Mouse (Mus musculus) thymus, postnatal 14 days (tissue): Measurements from ENCODE around the gene Wdfy2.
"Not testable (repeated sequence)": the region's sequence is repeated elsewhere in the genome, so short reads cannot be mapped to it uniquely, and the experiment has no call there.

Experiments used
- DNase-seq: peaks from one replicate; pipeline ENCODE4 v3.0.0; 2021

Wdfy2 gene

DNA sequence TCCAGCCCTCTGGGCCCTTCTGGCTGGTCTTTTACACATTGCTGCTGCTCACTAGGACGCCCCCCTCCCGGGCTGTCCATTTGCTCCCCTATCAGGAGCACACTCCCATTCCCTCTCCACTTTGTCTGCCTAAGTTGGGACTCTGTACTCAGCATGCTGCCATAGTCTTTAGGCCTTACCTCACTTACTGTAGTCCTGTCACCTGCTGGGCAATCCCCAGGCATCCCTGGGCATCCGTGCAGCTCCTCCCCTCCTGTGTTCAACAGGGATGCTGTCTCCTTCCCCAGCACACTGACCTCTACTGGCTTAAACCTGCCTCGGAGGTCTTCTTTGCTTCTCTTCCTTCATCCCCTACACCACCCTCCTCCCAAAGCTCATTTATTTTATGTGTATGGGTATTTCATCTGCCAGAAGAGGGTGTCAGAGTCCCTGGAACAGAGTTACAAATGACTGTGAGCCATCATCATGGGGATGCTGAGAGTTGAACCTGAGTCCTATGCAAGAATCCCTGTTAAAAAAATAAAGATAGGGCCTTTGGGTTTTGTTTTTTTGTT, 44.7 kb downstream of the Wdfy2 start:
- peak; percentile 50 for DNase-seq

DNA sequence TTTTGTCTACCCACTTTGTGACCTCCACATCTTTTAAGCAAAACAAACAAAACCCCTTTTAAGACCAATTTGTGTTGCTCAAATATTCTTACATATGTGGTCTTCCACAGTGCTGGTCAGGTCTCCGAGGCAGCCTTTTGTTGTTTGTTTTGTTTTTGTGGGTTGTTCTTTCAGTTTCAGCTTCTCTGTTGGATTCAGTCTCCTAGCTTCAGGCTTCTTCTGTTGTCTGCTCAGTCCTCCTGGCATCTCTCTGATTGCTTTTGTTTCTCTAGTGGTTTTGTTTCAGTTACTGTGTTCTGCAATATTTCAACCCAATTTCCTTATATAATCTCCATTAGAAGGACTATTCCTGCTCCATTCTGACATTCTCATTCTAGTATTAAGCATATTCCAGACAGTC, 46.1 kb downstream of the Wdfy2 start:
- no peak for DNase-seq

DNA sequence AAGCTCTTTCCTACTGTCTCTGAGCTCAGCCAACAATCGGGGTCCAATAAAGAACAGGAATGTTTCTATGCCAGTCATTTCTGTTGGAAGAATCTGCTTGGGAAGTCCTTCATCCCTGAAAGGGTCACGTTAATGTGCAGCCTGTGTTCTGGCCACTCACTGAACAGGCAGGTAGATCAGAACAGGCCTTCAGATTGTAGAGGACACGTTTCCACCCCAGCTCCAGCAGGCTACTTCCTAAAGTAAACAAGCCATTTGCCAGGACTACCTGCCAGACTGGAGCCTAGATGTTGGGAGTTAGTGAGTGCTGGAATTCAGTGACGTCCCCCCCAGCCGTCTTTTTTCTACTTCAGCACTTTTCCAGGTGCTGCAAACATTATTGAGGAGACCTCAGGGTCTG, 46.7 kb downstream of the Wdfy2 start:
- no peak for DNase-seq

DNA sequence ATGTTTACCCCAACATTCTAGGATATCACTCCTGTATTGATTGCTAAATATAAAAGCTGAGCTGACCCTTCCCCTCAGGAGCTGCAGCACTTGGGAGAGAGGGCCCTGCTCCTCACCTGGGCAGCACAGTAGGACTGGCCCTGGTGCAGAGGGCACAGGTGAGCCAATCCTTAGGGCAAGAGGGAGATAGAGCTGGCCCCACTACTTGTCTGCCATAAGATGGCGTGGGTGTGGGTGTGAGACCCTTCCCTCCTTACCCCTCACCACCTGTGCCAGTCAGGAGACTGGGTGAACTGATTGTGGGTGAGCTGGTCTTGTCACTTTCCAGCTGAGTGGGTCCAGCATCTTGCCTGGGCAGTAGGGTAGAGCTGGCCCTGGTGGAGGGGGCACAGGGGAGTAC, 47.2 kb downstream of the Wdfy2 start:
- no peak for DNase-seq

DNA sequence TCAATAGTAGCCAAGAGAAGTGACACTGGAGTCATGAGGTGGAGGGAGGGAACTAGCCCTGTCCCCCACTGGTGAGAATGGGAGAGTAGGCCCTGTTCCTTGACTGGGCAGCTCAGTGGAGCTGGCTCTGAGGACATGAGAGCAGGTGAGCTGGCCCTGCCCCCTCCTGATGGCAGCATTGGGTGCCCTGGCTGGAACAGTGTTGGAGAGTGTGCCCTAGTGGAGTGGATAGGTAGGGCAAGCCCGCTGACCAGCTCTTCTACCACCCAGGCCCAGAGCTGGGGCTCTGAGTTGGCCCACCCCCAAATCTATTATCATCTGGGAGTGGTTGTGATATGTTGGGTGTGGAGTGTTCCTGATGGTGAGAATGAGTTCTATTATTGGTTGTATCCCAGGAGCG, 47.7 kb downstream of the Wdfy2 start:
- no peak for DNase-seq

DNA sequence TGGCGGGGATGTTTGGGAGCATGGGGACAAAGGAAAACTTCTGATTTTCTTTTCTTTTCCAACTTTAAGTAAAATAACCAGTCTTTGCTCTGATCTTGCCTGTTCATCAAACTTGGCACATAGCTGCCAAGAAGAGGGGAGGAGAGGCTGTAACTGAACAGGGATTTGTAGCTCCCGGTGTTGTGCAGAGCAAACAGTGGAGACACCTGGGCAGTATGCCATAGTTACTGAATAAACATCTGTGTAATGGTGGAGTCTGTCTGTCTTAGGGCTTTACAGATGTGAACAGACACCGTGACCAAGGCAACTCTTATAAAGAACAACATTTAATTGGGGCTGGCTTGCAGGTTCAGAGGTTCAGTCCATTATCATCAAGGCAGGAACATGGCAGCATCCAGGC, 53.9 kb downstream of the Wdfy2 start:
- no peak for DNase-seq

DNA sequence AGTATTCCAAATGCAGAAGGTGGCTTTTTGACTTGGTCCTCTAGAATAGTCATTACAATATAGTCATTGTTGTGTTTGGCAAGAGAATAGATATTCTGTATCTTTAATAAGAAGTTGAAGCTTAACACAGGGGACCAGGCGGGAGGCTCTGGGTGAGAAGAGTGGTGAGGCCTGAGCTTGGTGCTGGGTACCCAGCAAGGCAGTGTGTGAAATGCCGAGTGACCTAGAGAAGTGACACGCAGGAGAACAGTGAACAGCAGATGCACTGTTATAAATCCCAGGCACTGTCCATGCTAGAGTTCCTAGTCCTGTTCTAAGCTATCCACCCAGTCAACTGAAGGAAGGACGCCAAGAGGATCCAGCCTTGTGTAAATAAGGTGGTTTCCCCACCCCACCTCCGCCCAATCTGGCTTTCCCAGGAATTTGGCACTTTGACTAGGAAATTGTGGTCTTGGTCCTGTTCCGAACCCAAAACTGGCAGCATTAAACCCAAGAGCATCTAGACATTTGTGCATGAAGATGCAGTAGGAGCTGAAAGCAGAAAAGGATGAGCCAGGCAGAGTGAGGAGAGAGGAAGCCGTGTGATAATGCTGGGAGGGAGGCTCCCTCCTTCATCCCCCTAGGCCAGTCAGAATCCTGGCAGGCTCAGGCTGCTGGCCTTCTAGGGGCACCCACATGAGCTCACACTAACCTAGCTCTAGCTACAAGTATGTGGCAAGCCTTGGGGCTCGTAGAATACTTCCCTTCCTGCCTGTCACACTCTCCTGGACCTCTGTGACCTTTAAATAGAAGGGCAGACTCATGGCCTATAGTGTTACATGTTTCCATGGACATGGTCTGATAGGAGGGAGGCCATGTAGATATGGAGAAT, 55.5 kb downstream of the Wdfy2 start:
- no peak for DNase-seq

DNA sequence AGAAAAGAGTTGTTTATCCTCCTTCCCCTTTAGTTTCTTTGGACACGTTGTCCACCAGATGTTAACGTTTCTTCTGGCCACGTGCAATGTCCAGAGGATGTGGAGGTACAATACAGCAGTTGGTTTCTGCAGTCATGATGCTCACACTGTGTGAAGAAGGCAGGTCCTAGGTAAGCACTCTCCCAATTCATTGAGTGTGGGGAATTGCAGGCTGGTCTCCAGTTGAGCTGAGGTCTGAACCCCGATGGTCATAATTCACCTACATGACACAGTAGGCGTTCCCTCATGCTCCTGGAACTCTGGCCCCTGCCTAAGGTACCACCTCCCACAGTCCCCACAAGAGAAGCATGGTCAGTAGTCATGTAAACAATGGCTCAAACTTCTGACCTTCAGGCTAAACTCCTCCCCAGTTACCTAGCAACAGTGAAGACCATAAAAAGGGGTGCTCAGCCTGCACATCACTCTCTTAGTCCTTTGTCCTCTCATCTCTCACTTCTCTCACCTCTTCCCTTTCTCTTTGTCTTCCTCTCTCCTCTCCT, 56.2 kb downstream of the Wdfy2 start:
- not testable (repeated sequence) for DNase-seq

DNA sequence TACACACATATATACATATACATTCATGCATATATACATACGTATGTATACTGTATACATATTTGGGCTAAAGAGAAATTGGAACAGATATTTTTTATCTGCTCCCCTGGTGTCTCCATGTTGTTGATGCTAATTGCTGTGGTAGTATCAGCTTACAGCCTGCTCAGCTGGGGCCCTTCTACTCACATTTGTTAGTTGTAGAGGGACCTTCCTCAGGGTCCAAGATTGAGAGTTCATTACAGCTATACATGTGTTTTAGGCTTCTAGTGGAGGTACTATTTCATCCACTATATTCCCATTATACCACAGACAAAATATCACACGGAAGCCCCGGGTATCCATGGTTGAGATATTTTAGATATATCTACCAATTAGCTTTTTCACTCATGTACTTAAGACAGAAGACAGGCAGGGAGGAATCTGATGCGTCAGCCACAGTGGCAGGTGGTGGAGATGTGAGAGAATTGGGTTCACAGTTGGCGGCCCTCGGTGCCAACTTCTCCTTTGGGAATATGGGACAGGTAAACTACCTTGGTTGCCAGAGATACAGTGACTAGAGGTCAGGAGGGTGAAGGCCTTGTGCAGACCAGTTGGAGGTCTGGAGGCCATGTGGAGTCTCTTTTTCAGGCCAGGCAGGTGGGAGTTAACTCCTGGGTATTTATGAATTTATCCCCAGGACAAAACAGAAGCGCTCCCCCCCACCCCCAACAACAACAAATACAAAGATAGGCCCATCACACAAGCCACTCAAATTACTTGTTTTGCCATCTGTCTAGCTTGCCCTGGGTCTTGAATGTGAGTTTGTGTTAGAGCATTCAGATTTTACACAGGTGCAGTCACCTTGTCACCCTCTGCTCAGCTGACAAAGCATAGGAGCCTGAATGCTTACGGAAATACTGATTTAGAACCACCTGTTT, 57.7 kb downstream of the Wdfy2 start:
- DNase-seq = no peak

DNA sequence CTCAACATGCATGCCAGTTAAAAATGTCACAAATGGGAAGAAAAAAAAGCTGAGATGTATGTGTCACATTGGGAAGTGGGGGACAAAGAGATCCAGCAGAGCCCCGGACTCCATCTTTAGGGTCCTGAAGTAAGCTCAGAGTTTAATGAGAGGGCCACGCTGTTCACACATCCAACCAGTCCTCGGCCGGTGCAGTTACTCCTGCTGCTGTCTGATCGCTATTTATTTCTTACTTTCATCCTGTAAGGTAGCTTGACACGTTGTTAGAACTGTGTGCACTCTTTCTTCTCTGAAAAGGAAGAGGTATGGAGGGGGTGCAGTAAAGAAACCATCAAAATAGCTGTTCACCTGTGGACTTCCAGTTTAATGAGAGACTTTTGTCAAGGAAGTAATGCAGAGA, 60.6 kb downstream of the Wdfy2 start:
- no peak for DNase-seq

DNA sequence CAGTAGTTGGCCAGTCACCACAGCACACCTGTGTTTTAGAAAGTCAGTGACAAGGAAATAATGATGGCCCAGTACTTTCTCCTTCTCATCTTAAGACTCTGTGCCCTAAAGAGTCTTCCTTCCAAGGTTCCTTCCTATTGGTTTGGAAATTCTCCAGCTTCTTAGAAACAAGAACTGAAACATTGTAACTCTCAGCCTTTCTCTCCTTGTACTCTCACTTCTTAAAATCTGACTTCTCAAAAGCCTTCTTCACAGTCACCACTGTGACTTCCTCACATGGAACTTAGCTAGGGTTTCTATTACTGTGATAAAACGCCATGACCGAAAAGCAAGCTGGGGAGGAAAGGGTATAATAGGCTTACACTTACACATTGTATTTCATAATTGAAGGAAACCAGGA, 70.4 kb downstream of the Wdfy2 start:
- DNase-seq = no peak

DNA sequence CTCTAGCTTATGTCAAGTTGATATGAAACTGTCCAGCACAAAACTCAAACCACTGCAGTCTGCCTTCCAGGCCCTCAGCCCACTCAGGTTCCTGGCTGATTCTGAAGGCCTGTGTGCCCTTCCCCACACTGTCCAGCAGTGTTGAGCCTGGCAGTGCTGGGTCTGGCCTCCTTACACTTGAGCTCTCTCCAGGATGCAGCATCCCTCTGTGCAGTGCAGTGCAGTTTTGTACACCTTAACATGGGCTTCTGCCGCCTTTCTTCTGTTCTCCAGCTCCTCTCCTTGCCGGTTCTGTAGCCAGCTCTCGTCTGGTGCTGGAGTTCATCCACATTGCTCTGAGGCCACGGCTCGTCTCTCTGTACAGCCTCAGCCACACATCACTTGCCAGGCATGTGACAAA, 71.1 kb downstream of the Wdfy2 start:
- no peak for DNase-seq

DNA sequence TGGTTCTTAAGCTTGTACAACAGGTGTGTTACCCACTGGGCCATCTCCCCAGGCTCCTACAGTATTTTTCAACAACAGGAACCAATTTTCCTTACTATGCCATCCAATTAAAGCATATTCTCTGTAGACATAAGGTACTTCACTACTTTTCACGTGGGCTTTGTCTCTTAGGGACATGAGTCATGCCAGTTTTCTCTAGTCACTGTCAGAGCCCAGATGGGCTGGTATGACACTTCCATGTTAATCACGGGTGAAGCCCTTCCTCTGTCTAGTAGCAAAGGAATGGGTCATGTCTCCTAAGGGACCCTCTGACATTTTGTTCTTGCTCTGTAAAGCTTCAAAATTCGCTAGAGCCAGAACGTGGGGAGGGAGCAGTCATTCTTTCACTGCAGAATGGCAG, 73.4 kb downstream of the Wdfy2 start:
- no peak for DNase-seq

DNA sequence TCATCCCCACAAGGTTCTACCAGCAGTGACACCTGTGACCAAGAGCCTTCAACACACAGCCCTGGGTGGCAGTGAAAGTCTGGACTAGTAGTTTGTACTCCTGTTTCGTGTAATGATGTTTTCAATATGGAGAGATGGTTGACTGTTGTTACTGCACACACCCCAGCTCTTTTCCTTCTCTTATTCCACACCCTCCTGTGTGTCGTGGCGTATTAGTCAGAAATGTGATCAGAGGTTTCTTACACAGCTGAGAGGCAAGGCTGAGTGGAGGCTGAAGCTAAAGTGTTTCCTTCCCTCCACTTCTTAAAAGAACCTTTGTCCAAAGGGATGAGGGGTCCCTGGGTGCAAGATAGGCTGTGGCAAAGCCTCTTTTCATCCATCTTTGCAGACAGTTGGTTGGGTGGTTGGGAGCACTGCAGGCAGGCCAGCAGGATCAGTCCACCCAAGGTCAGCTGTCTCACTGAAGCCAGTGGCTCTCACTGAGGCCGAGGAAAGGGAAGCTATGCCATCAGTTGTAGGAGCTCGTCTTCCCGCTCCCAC, 77.7 kb downstream of the Wdfy2 start:
- no peak for DNase-seq

DNA sequence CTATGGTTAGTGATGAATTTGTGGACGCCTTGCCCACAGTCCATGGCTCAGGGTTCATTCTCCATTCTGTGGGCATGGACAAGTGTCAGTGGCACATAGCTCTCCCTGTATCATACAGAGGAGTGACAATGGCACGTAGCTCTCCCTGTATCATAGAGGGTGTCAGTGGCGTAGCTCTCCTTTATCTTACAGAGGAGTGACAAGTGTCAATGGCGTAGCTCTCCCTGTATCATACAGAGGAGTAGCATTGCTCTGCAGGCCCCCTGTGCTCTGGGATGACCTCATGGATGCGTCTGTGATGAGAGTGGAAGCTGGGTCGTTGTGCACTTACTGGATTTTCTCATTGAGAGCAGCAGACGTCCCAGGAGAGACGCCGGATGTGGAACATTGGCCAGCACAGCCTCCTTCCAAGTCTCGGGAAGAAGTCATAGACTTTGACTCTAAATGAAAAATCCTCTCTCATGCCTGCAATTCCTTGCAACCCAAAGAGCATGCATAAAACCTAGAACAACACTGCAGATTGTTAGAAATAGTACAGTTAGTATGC, 79.1 kb downstream of the Wdfy2 start:
- DNase-seq = no peak

DNA sequence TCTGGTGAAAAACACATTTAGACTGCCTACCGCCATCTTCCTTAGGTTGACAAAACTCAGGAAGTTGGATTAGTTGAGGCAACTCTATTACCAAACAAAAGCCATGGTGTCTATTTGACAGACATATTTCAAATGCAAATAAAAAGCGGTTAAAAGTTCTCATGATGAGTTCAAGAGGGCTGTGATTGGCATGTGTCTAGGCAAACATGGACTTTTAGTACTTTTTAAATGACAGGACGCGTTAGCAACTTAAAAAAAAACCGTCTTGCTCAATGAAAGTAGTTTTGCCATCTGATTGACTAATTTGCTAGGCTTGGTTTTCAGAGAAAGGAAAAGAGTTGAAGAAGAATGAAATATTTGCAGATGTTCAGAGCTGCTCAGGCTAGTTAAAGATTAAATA, 83.9 kb downstream of the Wdfy2 start:
- no peak for DNase-seq

DNA sequence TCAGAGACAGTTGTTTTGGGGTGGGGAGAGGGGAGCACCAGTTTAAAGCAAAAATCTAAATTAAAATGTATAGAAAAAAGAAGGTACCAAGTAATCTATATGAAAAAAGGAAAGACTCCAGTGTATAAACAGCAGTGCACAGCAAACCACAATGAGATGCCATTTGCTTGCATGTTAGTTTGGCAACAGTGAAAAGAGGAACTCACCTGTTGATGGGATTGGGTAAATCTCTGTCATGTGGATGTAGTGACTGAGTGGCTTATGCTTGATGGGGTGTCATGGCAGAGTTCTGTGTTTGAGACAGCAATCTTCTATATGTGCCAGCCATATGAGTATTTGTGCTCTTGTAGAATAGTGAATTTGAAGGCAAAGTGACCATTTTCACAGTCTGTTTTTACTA, 85.2 kb downstream of the Wdfy2 start:
- DNase-seq = no peak

DNA sequence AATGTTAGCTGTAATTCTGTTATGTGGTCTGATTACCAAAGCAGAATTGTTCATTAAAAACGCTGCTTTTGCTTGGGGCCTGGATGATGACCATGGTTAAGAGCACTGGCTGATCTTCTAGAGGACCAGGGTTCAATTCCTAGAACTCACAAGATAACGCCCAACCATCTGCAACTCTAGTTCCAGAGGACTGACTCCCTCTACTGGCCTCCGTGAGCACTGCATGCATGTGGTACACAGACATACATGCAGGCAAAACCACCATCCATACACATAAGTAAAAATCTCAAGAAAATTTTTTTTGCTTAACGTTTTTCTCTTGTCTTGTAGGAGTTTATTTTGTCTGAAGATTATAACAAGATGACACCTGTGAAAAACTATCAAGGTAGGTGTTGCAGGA, 87.3 kb downstream of the Wdfy2 start:
- peak; percentile 36 for DNase-seq

DNA sequence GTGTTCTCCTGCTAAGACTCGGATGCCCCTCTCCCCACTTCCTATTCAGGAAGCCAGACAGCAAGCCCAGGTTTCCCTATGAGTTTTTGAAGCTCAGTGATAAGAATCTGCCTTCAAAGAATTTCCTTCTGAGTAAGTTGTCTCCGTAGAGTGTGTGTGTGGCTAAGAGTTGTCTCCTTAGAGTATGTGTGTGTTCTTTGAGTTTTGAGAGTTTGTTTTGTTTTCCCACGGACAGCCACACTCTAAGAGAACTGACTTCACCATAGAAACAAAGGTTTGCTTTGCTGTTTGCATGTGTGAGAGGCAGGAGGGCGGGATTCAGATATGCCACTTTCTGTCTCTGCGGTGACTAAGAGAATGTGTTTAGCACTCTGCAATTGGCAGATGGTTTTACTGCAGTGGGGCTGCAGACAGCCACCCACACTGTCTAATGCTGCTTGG, 90.6 kb downstream of the Wdfy2 start:
- peak; percentile 18 for DNase-seq

DNA sequence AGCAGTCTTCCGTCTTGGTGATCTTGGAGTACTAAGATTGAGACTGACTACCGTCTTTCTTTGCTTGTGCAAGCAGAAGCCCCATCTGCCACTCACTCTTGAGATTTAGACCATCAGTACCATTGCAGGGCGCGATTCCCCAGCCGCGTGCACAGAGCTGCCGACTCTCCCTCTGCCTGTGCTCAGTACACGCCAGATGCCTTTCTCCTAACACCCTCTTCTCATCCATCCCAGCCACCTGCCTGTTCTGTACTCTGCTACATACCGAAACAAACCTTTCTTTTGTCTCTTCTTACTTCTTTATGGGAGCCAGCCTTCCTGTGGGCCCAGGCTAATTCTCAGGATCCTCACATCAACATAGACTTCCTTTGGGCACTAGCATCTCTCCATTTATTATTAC, 97.9 kb downstream of the Wdfy2 start:
- DNase-seq = no peak

DNA sequence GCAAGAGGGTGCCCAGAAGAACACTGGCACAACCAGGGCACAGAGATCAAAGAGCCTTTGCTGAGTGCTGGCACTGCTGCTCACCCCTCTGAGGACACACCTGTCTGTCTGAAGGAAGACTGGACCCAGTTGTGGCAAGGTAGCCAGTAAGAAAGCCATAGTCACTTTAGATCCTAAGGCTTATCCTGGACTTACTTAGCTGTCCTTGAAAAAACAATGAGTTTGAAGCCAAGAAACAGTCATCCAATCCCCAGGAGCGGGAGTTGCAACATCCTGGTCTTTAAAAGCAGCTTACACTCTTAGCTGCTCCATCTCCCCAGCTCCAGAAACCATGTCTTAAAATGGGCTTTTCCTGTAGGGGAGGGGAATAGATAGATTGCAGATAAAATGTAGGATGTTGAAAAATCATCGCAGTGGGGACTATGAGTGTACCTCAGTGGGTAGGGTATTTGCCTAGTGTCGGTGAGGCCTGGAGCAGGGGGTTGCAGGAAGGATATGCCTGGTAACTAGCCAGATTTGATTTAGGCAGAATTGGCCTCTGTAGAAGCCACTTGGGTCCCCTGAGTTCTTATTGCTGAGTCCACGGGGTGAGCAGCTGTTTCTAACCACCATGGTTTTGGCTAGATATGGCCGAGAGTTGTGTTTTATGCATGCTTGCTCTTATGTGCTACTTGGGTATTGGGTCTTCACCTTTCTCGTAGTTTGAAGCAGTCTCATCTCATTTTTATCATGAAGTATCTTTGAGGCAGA, 99.3 kb downstream of the Wdfy2 start:
- DNase-seq = no peak

DNA sequence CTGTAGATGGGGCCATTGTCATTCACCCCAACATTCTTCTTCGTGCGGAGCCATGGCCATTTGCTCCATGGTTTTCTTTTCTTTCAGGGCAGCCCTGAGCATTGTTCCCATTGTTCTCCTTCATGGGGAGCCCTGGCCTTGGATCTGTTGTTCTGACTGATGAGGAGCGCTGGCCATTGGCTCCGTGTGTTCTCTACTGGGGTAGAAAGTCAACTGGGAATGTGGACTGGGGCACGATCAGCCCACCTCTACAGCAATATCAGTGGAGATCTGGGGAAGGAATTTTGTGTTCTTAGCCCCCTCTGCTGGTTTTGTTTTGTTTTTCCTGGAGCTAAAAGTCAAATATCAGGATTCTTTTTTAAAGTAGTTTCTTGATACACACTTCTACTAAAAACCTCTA, 100.2 kb downstream of the Wdfy2 start:
- peak; percentile 16 for DNase-seq
